Mouse (Mus musculus): ENCODE data around the gene 4930444G20Rik. TPM values are rescaled to one million over a fixed set of nuclear protein-coding genes. Genes with fewer than 3 reads are reported as not detected.
"Not testable (repeated sequence)": the region's sequence is repeated elsewhere in the genome, so short reads cannot be mapped to it uniquely, and the experiment has no call there.

Gene 4930444G20Rik
- not detected in 2 replicates for polyA plus RNA-seq (2014; fragmentation: Nextera tagmentation; extraction: Ambion mirVana)

DNA sequence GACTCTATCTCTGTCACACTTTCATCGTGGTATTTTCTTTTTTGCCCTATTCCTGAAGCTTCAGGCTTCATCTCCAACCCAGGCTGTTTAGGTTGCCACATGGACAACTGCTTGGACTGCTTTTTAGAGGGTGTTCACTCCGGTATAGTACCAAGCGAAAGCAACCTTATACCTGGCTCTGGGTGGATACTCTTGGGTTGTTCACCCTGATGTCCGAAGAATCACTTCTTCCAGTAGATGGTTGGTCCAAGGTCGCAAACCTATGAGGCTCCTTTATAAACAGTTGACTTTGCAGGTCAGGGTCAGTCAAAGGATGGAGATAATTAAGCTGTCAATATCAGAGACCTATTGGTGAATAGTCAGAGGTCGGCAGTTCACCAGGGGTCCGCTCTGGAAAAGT, at the start of gene 4930444G20Rik:
4930444G20Rik (minus strand) TSS at position 101 of the 400 bp plus-strand sequence.
- H3K4me3 ChIP-seq (replicated peaks; ENCODE audit: low read depth, low read length); H3K9me3 ChIP-seq (ENCODE audit: control insufficient read depth, low read length); H3K9ac ChIP-seq (replicated peaks; ENCODE audit: low read length); H3K36me3 ChIP-seq (ENCODE audit: control insufficient read depth, insufficient read depth, low read length); ATAC-seq (ENCODE audit: low FRiP score, low TSS enrichment); DNase-seq; H3K4me1 ChIP-seq (ENCODE audit: control insufficient read depth, insufficient read depth, low read length); H3K27ac ChIP-seq (replicated peaks; ENCODE audit: low read depth, low read length); H3K27me3 ChIP-seq (ENCODE audit: control insufficient read depth, insufficient read depth, low read length); H3K4me2 ChIP-seq (ENCODE audit: low read length): not testable (repeated sequence)
- 95% methylated on average over 7 of the region's 7 CpGs for WGBS

DNA sequence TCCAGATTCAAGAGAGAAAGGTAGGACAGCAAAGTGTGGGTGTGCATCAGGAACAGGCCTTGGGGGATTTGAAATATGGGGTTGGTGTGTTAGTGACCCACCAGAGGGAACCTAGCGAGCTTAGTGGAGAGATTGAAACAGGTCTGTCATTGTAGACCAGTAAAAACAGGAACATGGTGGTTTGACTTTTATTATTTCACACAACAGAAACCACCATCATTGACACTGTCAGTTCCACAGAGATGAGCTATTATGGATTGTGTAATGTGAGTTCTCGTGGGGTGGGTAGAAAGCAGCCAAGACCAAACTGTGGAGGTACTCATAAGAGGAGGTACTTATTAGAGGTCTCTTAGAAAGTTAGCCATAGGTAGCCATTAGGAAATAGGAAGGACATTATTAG, 6.7 kb upstream of the 4930444G20Rik start:
- Histone ChIP-seq H3K9me3 (ENCODE audit: control insufficient read depth, low read length) (no peaks in the 10 kb centered on the region), H3K27me3 (ENCODE audit: control insufficient read depth, insufficient read depth, low read length) (no peaks in the 10 kb centered on the region), H3K27ac (replicated peaks; ENCODE audit: low read depth, low read length) (no peak overlapping the region), H3K9ac (replicated peaks; ENCODE audit: low read length) (no peak overlapping the region), H3K4me1 (ENCODE audit: control insufficient read depth, insufficient read depth, low read length) (no peaks in the 10 kb centered on the region), H3K36me3 (ENCODE audit: control insufficient read depth, insufficient read depth, low read length) (no peaks in the 10 kb centered on the region), H3K4me3 (replicated peaks; ENCODE audit: low read depth, low read length) (no peak overlapping the region), H3K4me2 (ENCODE audit: low read length) (no peak overlapping the region)
- 89% methylated on average over 2 of the region's 2 CpGs for WGBS
- no peak for DNase-seq
- no peak for ATAC-seq (ENCODE audit: low FRiP score, low TSS enrichment)

DNA sequence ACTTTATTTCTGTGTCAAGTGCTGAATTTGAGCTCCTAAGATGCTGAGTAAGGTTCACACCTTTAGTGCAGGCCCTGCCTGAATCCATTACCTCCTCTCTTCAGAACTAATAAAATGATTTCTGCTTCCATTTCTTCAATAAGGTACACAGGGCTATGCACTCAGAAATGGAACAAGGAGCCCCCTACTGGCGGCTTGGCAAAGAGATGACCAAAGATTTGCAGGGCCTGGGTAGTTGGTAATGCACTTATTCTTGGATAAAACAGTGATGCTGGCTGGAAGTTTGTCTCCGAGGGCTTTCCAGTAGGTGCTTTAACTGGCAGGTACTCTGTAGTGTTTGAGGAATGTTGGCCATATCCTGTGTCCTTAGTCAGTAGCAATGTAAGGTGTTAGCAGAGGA, 4.9 kb upstream of the 4930444G20Rik start:
- Histone ChIP-seq H3K27ac (replicated peaks; ENCODE audit: low read depth, low read length) (no peak overlapping the region), H3K4me2 (ENCODE audit: low read length) (no peak overlapping the region), H3K9me3 (ENCODE audit: control insufficient read depth, low read length) (no peaks in the 10 kb centered on the region), H3K36me3 (ENCODE audit: control insufficient read depth, insufficient read depth, low read length) (no peaks in the 10 kb centered on the region), H3K27me3 (ENCODE audit: control insufficient read depth, insufficient read depth, low read length) (no peaks in the 10 kb centered on the region), H3K4me1 (ENCODE audit: control insufficient read depth, insufficient read depth, low read length) (no peaks in the 10 kb centered on the region), H3K9ac (replicated peaks; ENCODE audit: low read length) (no peak overlapping the region), H3K4me3 (replicated peaks; ENCODE audit: low read depth, low read length) (no peak overlapping the region)
- WGBS: 65% methylated on average over 2 of the region's 2 CpGs
- ATAC-seq (ENCODE audit: low FRiP score, low TSS enrichment): no peak
- DNase-seq: no peak

DNA sequence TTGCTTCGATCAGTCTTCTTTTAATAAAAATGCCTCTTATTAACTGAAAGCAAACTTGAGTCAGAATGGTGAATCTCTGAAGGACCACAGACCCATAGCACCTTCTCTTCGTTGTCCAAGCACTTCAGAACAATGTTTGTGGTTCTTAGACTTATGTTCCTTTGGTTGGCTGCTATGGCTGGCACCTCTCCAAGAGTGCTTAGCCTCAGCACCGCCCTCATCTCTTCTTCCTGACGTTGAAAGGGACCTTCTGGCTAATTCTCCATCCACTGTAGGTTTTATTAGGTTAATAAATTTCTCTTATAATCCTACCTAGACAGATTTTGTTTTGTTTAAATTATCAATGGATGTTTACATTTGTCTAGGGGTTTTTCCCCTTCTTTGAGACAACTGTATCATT, 2.7 kb upstream of the 4930444G20Rik start:
- Histone ChIP-seq H3K9me3 (ENCODE audit: control insufficient read depth, low read length) (no peaks in the 10 kb centered on the region), H3K4me1 (ENCODE audit: control insufficient read depth, insufficient read depth, low read length) (no peaks in the 10 kb centered on the region), H3K4me3 (replicated peaks; ENCODE audit: low read depth, low read length) (no peak overlapping the region), H3K27ac (replicated peaks; ENCODE audit: low read depth, low read length) (no peak overlapping the region), H3K36me3 (ENCODE audit: control insufficient read depth, insufficient read depth, low read length) (no peaks in the 10 kb centered on the region), H3K4me2 (ENCODE audit: low read length) (no peak overlapping the region), H3K27me3 (ENCODE audit: control insufficient read depth, insufficient read depth, low read length) (no peaks in the 10 kb centered on the region), H3K9ac (replicated peaks; ENCODE audit: low read length) (no peak overlapping the region)
- ATAC-seq (ENCODE audit: low FRiP score, low TSS enrichment) (no peak), DNase-seq (no peak)
- WGBS: 70% methylated on average over 4 of the region's 4 CpGs

DNA sequence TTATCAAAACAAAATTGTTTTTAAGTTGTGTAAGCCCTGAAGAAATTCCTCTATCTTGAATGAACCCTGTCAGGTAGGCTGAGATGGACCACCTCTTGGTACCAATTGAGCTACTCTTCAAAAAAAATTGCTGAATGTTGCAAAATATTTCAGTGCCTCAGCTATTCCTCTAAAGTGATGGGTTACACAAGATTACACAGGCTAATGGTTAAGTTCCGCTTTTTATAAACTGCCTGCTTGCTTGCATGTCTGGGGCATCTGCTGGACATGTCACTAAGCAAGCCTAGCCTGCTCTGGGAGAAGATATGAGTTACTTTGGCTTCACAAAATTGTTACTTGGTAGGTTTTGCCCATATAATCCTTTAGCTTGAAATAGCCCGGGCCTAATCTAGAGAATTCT, 2.3 kb upstream of the 4930444G20Rik start:
- Histone ChIP-seq H3K4me2 (ENCODE audit: low read length) (no peak overlapping the region), H3K4me1 (ENCODE audit: control insufficient read depth, insufficient read depth, low read length) (no peaks in the 10 kb centered on the region), H3K36me3 (ENCODE audit: control insufficient read depth, insufficient read depth, low read length) (no peaks in the 10 kb centered on the region), H3K4me3 (replicated peaks; ENCODE audit: low read depth, low read length) (no peak overlapping the region), H3K9ac (replicated peaks; ENCODE audit: low read length) (no peak overlapping the region), H3K27ac (replicated peaks; ENCODE audit: low read depth, low read length) (no peak overlapping the region), H3K9me3 (ENCODE audit: control insufficient read depth, low read length) (no peaks in the 10 kb centered on the region), H3K27me3 (ENCODE audit: control insufficient read depth, insufficient read depth, low read length) (no peaks in the 10 kb centered on the region)
- ATAC-seq (ENCODE audit: low FRiP score, low TSS enrichment) (no peak), DNase-seq (no peak)
- 94% methylated on average over 2 of the region's 2 CpGs for WGBS

DNA sequence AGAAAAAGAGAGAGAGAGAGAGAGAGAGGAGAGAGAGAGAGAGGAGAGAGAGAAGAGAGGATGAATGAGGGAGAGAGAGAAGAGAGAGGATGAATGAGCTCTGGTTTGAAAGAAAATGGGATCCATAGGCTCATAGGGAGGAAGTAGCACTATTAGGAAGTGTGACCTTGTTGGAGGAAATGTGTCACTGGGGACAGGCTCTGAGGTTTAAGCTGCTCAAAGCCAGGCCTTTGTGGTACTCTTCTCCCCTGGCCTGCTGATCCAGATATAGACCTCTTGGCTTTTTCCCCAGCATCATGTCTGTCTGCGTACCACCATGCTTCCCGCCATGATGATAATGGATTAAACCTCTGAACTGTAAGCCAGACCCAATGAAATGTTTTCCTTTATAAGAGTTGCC, 8.5 kb downstream of the 4930444G20Rik start:
- no peaks in the 10 kb centered on the region for H3K36me3 ChIP-seq (ENCODE audit: control insufficient read depth, insufficient read depth, low read length)
- H3K4me2 ChIP-seq (ENCODE audit: low read length): peak overlapping the region; percentile 78
- no peaks in the 10 kb centered on the region for H3K4me1 ChIP-seq (ENCODE audit: control insufficient read depth, insufficient read depth, low read length)
- no peak for ATAC-seq (ENCODE audit: low FRiP score, low TSS enrichment)
- H3K27ac ChIP-seq (replicated peaks; ENCODE audit: low read depth, low read length): no peak overlapping the region
- 88% methylated on average over 2 of the region's 2 CpGs for WGBS
- no peaks in the 10 kb centered on the region for H3K9me3 ChIP-seq (ENCODE audit: control insufficient read depth, low read length)
- no peak for DNase-seq
- no peaks in the 10 kb centered on the region for H3K27me3 ChIP-seq (ENCODE audit: control insufficient read depth, insufficient read depth, low read length)
- no peak overlapping the region for H3K9ac ChIP-seq (replicated peaks; ENCODE audit: low read length)
- peak overlapping the region; percentile 53; the same call in 1 of the 2 replicates for H3K4me3 ChIP-seq (replicated peaks; ENCODE audit: low read depth, low read length)

DNA sequence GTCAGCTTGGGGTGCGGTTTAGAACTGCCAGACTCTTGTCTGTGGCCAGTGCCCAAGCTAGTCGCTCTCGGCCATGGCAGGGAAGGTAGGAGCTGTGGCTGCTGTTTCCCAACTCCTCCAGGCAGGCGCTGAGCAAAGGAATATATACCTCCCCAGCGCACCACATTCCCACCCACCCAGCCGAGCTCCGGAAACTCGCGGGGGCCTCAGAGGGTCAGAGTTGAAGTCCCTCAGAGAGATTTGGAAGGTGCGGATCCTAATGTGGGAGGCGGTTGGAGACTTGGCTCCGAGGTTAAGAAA, 8.9 kb downstream of the 4930444G20Rik start:
- H3K27me3 ChIP-seq (ENCODE audit: control insufficient read depth, insufficient read depth, low read length): no peaks in the 10 kb centered on the region
- no peak overlapping the region for H3K27ac ChIP-seq (replicated peaks; ENCODE audit: low read depth, low read length)
- H3K36me3 ChIP-seq (ENCODE audit: control insufficient read depth, insufficient read depth, low read length): no peaks in the 10 kb centered on the region
- ATAC-seq (ENCODE audit: low FRiP score, low TSS enrichment): no peak
- peak overlapping the region; percentile 53 for H3K4me3 ChIP-seq (replicated peaks; ENCODE audit: low read depth, low read length)
- peak overlapping the region; percentile 78 for H3K4me2 ChIP-seq (ENCODE audit: low read length)
- WGBS: 21% methylated on average over 12 of the region's 12 CpGs
- H3K9me3 ChIP-seq (ENCODE audit: control insufficient read depth, low read length): no peaks in the 10 kb centered on the region
- DNase-seq: no peak
- peak overlapping the region; percentile 61 for H3K9ac ChIP-seq (replicated peaks; ENCODE audit: low read length)
- no peaks in the 10 kb centered on the region for H3K4me1 ChIP-seq (ENCODE audit: control insufficient read depth, insufficient read depth, low read length)

DNA sequence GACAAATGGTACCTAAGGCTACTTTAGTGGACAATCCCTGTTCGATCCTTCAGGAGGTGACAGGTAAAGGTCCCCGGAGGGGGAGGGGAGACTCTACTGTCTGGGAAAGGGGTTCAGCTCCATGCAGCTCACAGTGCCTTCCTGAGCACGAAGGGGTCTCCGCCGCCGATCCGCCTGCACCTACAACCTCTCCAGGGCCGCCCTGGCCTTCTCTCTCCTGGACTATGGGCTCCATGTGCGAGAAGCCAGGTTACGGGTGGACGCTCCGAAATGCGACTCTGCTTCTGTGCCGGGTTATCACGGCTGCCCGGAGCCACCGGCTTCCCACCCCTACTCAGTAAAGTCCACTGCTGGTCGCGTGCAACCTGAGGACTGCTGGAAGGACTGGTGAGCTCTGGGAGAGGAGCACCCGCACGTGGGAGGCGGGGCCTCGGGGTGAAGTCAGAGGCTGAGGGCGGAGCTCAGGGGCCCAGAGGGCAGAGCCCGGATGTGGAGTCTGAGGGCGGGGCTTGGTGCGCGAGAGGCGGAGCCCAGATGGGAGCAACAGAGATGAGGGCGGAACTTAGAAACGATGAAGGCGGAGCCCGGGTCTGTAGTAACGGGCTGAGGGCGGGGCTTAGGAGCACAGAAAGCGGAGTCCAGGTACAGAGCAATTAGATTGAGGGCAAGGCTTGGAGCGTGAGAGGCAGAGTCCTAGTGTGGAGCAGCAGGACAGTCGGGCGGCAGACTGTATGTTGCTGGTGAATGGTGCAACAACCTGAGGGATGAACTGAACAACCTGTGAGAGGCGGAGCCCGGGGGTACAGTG, 9.5 kb downstream of the 4930444G20Rik start:
- Histone ChIP-seq H3K27ac (replicated peaks; ENCODE audit: low read depth, low read length) (no peak overlapping the region), H3K9me3 (ENCODE audit: control insufficient read depth, low read length) (no peaks in the 10 kb centered on the region), H3K4me1 (ENCODE audit: control insufficient read depth, insufficient read depth, low read length) (no peaks in the 10 kb centered on the region), H3K36me3 (ENCODE audit: control insufficient read depth, insufficient read depth, low read length) (no peaks in the 10 kb centered on the region), H3K9ac (replicated peaks; ENCODE audit: low read length) (peak overlapping the region; percentile 61), H3K4me3 (replicated peaks; ENCODE audit: low read depth, low read length) (peak overlapping the region; percentile 53), H3K27me3 (ENCODE audit: control insufficient read depth, insufficient read depth, low read length) (no peaks in the 10 kb centered on the region), H3K4me2 (ENCODE audit: low read length) (peak overlapping the region; percentile 78)
- ATAC-seq (ENCODE audit: low FRiP score, low TSS enrichment) (peak; percentile 97), DNase-seq (peak; percentile 95)
- WGBS: 9% methylated on average over 41 of the region's 41 CpGs

DNA sequence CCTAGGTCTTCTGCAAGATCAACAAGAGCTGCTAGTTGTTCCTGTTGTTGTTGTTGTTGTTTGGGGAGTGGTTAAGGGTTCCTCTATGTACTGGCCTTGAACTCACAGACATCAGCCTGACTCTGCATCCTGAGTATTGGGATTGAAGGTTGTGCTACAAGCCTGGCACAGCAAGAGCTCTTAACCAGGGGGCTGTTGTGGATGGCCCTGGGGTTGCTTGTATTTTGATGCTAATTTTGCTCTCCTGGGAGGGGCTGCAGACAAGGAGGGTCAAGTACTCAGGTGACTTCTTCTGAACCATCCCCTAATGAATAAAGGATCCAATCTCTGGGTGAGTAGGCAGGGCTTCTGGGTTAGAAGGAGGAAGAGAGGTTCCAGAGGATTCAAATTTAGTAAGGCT, 12.6 kb downstream of the 4930444G20Rik start:
- no peaks in the 10 kb centered on the region for H3K4me1 ChIP-seq (ENCODE audit: control insufficient read depth, insufficient read depth, low read length)
- H3K36me3 ChIP-seq (ENCODE audit: control insufficient read depth, insufficient read depth, low read length): no peaks in the 10 kb centered on the region
- no peak for ATAC-seq (ENCODE audit: low FRiP score, low TSS enrichment)

More for the DNA sequence above, 12.6 kb downstream of the 4930444G20Rik start:
- Histone ChIP-seq H3K4me2 (ENCODE audit: low read length) (no peak overlapping the region), H3K9me3 (ENCODE audit: control insufficient read depth, low read length) (no peaks in the 10 kb centered on the region), H3K27me3 (ENCODE audit: control insufficient read depth, insufficient read depth, low read length) (no peaks in the 10 kb centered on the region), H3K27ac (replicated peaks; ENCODE audit: low read depth, low read length) (no peak overlapping the region), H3K9ac (replicated peaks; ENCODE audit: low read length) (no peak overlapping the region), H3K4me3 (replicated peaks; ENCODE audit: low read depth, low read length) (no peak overlapping the region)
- DNase-seq: no peak
